8 mouse cellular contexts compared by ENCODE assay signal in genomic region chr19:42190494-42190893, GRCm38 (mm10). TPM values are rescaled to one million over a fixed set of nuclear protein-coding genes. Genes with fewer than 3 reads are reported as not detected.
DNase-seq lines count a peak whose midpoint lies in the region; ATAC-seq and TF ChIP-seq lines count a peak whose summit lies in the region.
"Had no signal": no experiment of that assay in that cellular context is flagged by ENCODE, and none has a peak within 500 bp of the region (broad histone marks: within the 10 kb centered on the region; RNA-seq: fewer than 3 reads in every experiment).

No protein-coding gene starts in this region.

- no peaks in the 10 kb centered on the region for H3K9me3 ChIP-seq in embryonic facial prominence, embryonic 14.5 days (ENCODE audit: control insufficient read depth, low read length)
- H3K9me3 ChIP-seq in hindbrain, embryonic 12.5 days (replicated peaks), result no peaks in the 10 kb centered on the region
- H3K9me3 ChIP-seq in liver, embryonic 14.5 days (ENCODE audit: control insufficient read depth, low read length), result no peaks in the 10 kb centered on the region
- H3K9me3 ChIP-seq: heart, embryonic 13.5 days had no signal

- H3K27me3 ChIP-seq in thymus, adult 2 months (ENCODE audit: control insufficient read depth, insufficient read depth, low read length), result no peaks in the 10 kb centered on the region
- no peaks in the 10 kb centered on the region for H3K27me3 ChIP-seq in embryonic facial prominence, embryonic 14.5 days (replicated peaks; ENCODE audit: control insufficient read depth, insufficient read depth, low read length)
- H3K27me3 ChIP-seq in hindbrain, embryonic 12.5 days, result no peaks in the 10 kb centered on the region
- no peaks in the 10 kb centered on the region for H3K27me3 ChIP-seq in liver, embryonic 14.5 days (ENCODE audit: control insufficient read depth, insufficient read depth, low read length)
- H3K27me3 ChIP-seq: heart, embryonic 13.5 days had no signal

- TF ChIP-seq CTCF in thymus, adult 2 months (IDR thresholded peaks at IDR 0.05; ENCODE audit: borderline replicate concordance, control insufficient read depth, extremely low read depth, insufficient read depth, low read length, poor library complexity), result peak; percentile 88; the same call in 1 of the 2 replicates
- peak; percentile 94 for TF ChIP-seq CTCF in liver, embryonic 14.5 days (IDR thresholded peaks at IDR 0.05; ENCODE audit: low read depth)

- no peak for TF ChIP-seq EP300 in liver, embryonic 14.5 days (IDR thresholded peaks at IDR 0.05; ENCODE audit: low read depth)

- ATAC-seq in embryonic facial prominence, embryonic 14.5 days (ENCODE audit: low read depth), result no peak
- peak; percentile 22; the same call in 1 of the 2 replicates for ATAC-seq in hindbrain, embryonic 12.5 days (ENCODE audit: low FRiP score)
- peak; percentile 41; the same call in 1 of the 2 replicates for ATAC-seq in liver, embryonic 14.5 days (ENCODE audit: insufficient read depth)
- ATAC-seq in neutrophil, adult 5-6 weeks (ENCODE audit: extremely low read depth, insufficient number of reproducible peaks, low FRiP score, poor library complexity, severe bottlenecking), result peak; percentile 27; the same call in 1 of the 2 replicates

- WGBS in thymus, adult 2 months, result 51% methylated on average over 5 of the region's 5 CpGs
- 25% methylated on average over 3 of the region's 5 CpGs for WGBS in embryonic facial prominence, embryonic 14.5 days
- 24% methylated on average over 5 of the region's 5 CpGs for whole genome bisulfite sequencing in hindbrain, embryonic 12.5 days
- WGBS in liver, embryonic 14.5 days (ENCODE audit: insufficient replicate concordance), result 20% methylated on average over 5 of the region's 5 CpGs

- no peak overlapping the region for H3K4me3 ChIP-seq in thymus, adult 2 months (ENCODE audit: control insufficient read depth, insufficient read depth, low read length)
- no peak overlapping the region for H3K4me3 ChIP-seq in embryonic facial prominence, embryonic 14.5 days (ENCODE audit: low read depth, low read length)
- no peak overlapping the region for H3K4me3 ChIP-seq in hindbrain, embryonic 12.5 days
- no peak overlapping the region for H3K4me3 ChIP-seq in liver, embryonic 14.5 days (ENCODE audit: insufficient read depth in 1 of 2, low read depth in 2 of 2, low read length in 2 of 2)
- H3K4me3 ChIP-seq: heart, embryonic 13.5 days had no signal

- no peak overlapping the region for H3K27ac ChIP-seq in thymus, adult 2 months (ENCODE audit: control insufficient read depth, insufficient read depth, low read length)
- H3K27ac ChIP-seq in embryonic facial prominence, embryonic 14.5 days (replicated peaks; ENCODE audit: low read depth, low read length), result no peak overlapping the region
- H3K27ac ChIP-seq in hindbrain, embryonic 12.5 days, result no peak overlapping the region
- no peak overlapping the region for H3K27ac ChIP-seq in liver, embryonic 14.5 days
- H3K27ac ChIP-seq: heart, embryonic 13.5 days had no signal

- H3K9ac ChIP-seq in embryonic facial prominence, embryonic 14.5 days (ENCODE audit: low read depth, low read length), result no peak overlapping the region
- H3K9ac ChIP-seq in hindbrain, embryonic 12.5 days, result no peak overlapping the region
- H3K9ac ChIP-seq in liver, embryonic 14.5 days (replicated peaks), result no peak overlapping the region
- H3K9ac ChIP-seq: heart, embryonic 13.5 days had no signal

- no peak for TF ChIP-seq POLR2A in thymus, adult 2 months (IDR thresholded peaks at IDR 0.05; ENCODE audit: control insufficient read depth, extremely low read depth, insufficient read depth, low read length, poor library complexity)

- H3K36me3 ChIP-seq in thymus, adult 2 months (ENCODE audit: control insufficient read depth, insufficient read depth, low read length), result peaks cover 11% of the 10 kb centered on the region
- H3K36me3 ChIP-seq in embryonic facial prominence, embryonic 14.5 days (ENCODE audit: control insufficient read depth, insufficient read depth, low read length), result peaks cover 31% of the 10 kb centered on the region
- H3K36me3 ChIP-seq in hindbrain, embryonic 12.5 days, result peaks cover 42% of the 10 kb centered on the region
- H3K36me3 ChIP-seq in liver, embryonic 14.5 days (replicated peaks; ENCODE audit: control insufficient read depth, insufficient read depth, low read depth), result peaks cover 3% of the 10 kb centered on the region

- DNase-seq in thymus, adult 2 months, result peak; percentile 53
- no peak for DNase-seq in thymus, adult 18-20 months
- DNase-seq in adrenal gland, postnatal 36 days, result peak; percentile 70 to 79
- peak; percentile 37 for DNase-seq in embryonic facial prominence, embryonic 14.5 days (ENCODE audit: low spot score)
- DNase-seq in liver, embryonic 14.5 days (ENCODE audit: low read depth in 3 of 3, low spot score in 3 of 3), result peak in 1 of 3 experiments; percentile 14

- no peak overlapping the region for H3K4me2 ChIP-seq in embryonic facial prominence, embryonic 14.5 days (ENCODE audit: low read depth, low read length)
- no peak overlapping the region for H3K4me2 ChIP-seq in hindbrain, embryonic 12.5 days (replicated peaks)
- no peak overlapping the region for H3K4me2 ChIP-seq in liver, embryonic 14.5 days (ENCODE audit: low read depth)
- H3K4me2 ChIP-seq: heart, embryonic 13.5 days had no signal

- no peaks in the 10 kb centered on the region for H3K4me1 ChIP-seq in thymus, adult 2 months (replicated peaks; ENCODE audit: control insufficient read depth, insufficient read depth, low read length)
- no peaks in the 10 kb centered on the region for H3K4me1 ChIP-seq in embryonic facial prominence, embryonic 14.5 days (ENCODE audit: control insufficient read depth, insufficient read depth, low read length)
- no peaks in the 10 kb centered on the region for H3K4me1 ChIP-seq in hindbrain, embryonic 12.5 days
- no peaks in the 10 kb centered on the region for H3K4me1 ChIP-seq in liver, embryonic 14.5 days (replicated peaks; ENCODE audit: control insufficient read depth in 2 of 2, insufficient read depth in 2 of 2, low read length in 1 of 2)

RNA-seq across cellular contexts. Expression of gene Sfrp5, which starts 11.6 kb away (rescaled TPM):
- 2.0 and 2.4 TPM in 2 replicates for polyA plus RNA-seq in thymus, adult 2 months (2012; rRNA removed)
- 1 to 10 TPM; 2.5 TPM for total RNA-seq in adrenal gland, postnatal 36 days (2021)
- 18.0 and 18.3 TPM in 2 replicates for polyA plus RNA-seq in embryonic facial prominence, embryonic 14.5 days (2014; fragmentation: Nextera tagmentation; extraction: Ambion mirVana)
- 1.5 and 1.9 TPM in 2 replicates for polyA plus RNA-seq in hindbrain, embryonic 12.5 days (2016; fragmentation: Nextera tagmentation; extraction: Ambion mirVana)
- polyA plus RNA-seq in liver, embryonic 14.5 days (2012; rRNA removed), result not detected in 2 replicates
- 0.05 TPM in 1 of 2 replicates, not detected in the other for polyA plus RNA-seq in liver, embryonic 14.5 days (2014; fragmentation: Nextera tagmentation; extraction: Ambion mirVana)
- not detected in 2 replicates for total RNA-seq in neutrophil, adult 5-6 weeks (2017)

RNA-seq across cellular contexts. Expression of gene Zfyve27, which starts 26.7 kb away (rescaled TPM):
- 89.7 and 96.4 TPM in 2 replicates for polyA plus RNA-seq in thymus, adult 2 months (2012; rRNA removed)
- 10 to 100 TPM; 49.3 to 50.4 TPM for total RNA-seq in adrenal gland, postnatal 36 days (2021)
- polyA plus RNA-seq in embryonic facial prominence, embryonic 14.5 days (2014; fragmentation: Nextera tagmentation; extraction: Ambion mirVana), result 12.2 and 15.2 TPM in 2 replicates
- 53.6 and 55.2 TPM in 2 replicates for polyA plus RNA-seq in hindbrain, embryonic 12.5 days (2016; fragmentation: Nextera tagmentation; extraction: Ambion mirVana)
- 6.8 and 8.5 TPM in 2 replicates for polyA plus RNA-seq in liver, embryonic 14.5 days (2012; rRNA removed)
- 3.9 and 4.2 TPM in 2 replicates for polyA plus RNA-seq in liver, embryonic 14.5 days (2014; fragmentation: Nextera tagmentation; extraction: Ambion mirVana)
- 103 and 104 TPM in 2 replicates for total RNA-seq in neutrophil, adult 5-6 weeks (2017)

RNA-seq across cellular contexts. Expression of gene Marveld1, which starts 43.3 kb away (rescaled TPM):
- 44.4 and 45.7 TPM in 2 replicates for polyA plus RNA-seq in thymus, adult 2 months (2012; rRNA removed)
- total RNA-seq in adrenal gland, postnatal 36 days (2021), result 10 to 100 TPM; 32.7 to 38.8 TPM
- 19.4 and 21.0 TPM in 2 replicates for polyA plus RNA-seq in embryonic facial prominence, embryonic 14.5 days (2014; fragmentation: Nextera tagmentation; extraction: Ambion mirVana)
- polyA plus RNA-seq in hindbrain, embryonic 12.5 days (2016; fragmentation: Nextera tagmentation; extraction: Ambion mirVana), result 9.7 and 11.6 TPM in 2 replicates
- polyA plus RNA-seq in liver, embryonic 14.5 days (2012; rRNA removed), result 7.6 and 8.6 TPM in 2 replicates
- polyA plus RNA-seq in liver, embryonic 14.5 days (2014; fragmentation: Nextera tagmentation; extraction: Ambion mirVana), result 1.6 and 2.4 TPM in 2 replicates
- 1.3 and 2.0 TPM in 2 replicates for total RNA-seq in neutrophil, adult 5-6 weeks (2017)

RNA-seq across cellular contexts. Expression of gene Golga7b, which starts 56.9 kb away (rescaled TPM):
- polyA plus RNA-seq in thymus, adult 2 months (2012; rRNA removed), result 0.84 and 1.2 TPM in 2 replicates
- total RNA-seq in adrenal gland, postnatal 36 days (2021), result 1 to 10 TPM; 1.1 to 1.5 TPM
- polyA plus RNA-seq in embryonic facial prominence, embryonic 14.5 days (2014; fragmentation: Nextera tagmentation; extraction: Ambion mirVana), result 3.0 and 3.2 TPM in 2 replicates
- polyA plus RNA-seq in hindbrain, embryonic 12.5 days (2016; fragmentation: Nextera tagmentation; extraction: Ambion mirVana), result 11.5 and 11.6 TPM in 2 replicates
- 0.02 TPM in 1 of 2 replicates, not detected in the other for polyA plus RNA-seq in liver, embryonic 14.5 days (2012; rRNA removed)
- polyA plus RNA-seq in liver, embryonic 14.5 days (2014; fragmentation: Nextera tagmentation; extraction: Ambion mirVana), result not detected in 2 replicates
- total RNA-seq in neutrophil, adult 5-6 weeks (2017), result not detected in 2 replicates

Comparison
In these comparisons a context has a peak if more than half of its experiments do, and no peak if none do; other contexts are left out.
1. DNase-seq: peak in thymus, adult 2 months (single experiment), adrenal gland, postnatal 36 days (2 of 2) and embryonic facial prominence, embryonic 14.5 days (single experiment); none in thymus, adult 18-20 months (0 of 2).